8 mouse cellular contexts compared by ENCODE assay signal in the genomic region with DNA sequence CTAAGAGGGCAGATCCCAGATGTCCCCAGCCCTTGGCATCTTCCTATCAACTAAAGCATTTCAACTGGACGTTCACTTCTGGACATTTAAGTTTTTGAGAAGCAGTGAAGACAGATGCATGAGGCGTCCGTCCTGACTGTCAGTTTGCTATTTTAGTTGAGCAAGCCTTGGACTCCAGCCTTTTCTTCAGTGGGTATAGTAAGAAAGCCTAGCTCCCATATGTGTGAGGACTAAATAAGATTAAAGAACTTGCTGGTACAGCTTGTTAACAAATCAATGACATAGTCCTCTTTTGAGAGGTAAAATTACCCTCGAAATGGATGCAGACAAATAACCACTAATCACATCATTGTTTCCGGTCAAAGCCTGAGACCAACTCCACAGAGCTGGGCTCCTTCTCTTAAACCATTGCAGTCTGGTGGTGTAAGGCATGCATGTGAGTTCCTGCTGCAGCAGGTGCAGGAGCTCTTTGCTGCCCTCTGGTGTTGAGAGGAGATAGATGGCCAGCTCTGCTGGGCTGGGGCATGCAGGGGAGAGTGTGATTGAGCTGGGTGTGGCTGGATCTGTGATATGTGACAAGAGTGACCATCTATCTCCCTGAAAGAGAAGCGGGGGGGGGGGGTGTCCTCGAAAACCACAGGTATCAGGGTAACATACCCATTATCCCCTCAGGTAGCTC. TPM values are rescaled to one million over a fixed set of nuclear protein-coding genes. Genes with fewer than 3 reads are reported as not detected.
DNase-seq lines count a peak whose midpoint lies in the region; ATAC-seq and TF ChIP-seq lines count a peak whose summit lies in the region.

No protein-coding gene starts in this region.

- no peak overlapping the region for H3K27ac ChIP-seq in CH12.LX (ENCODE audit: insufficient read depth, low read depth)
- no peak overlapping the region for H3K27ac ChIP-seq in forebrain, embryonic 11.5 days (ENCODE audit: low read depth, low read length)
- H3K27ac ChIP-seq in heart, postnatal 0 days (ENCODE audit: low read depth): no peak overlapping the region
- no peak overlapping the region for H3K27ac ChIP-seq in liver, embryonic 15.5 days (replicated peaks)
- no peak overlapping the region for H3K27ac ChIP-seq in neural tube, embryonic 12.5 days

- H3K4me3 ChIP-seq in CH12.LX (replicated peaks in 1 of 3; ENCODE audit: low read depth in 2 of 3, low read length in 2 of 3, poor library complexity in 1 of 3): no peak overlapping the region
- H3K4me3 ChIP-seq in forebrain, embryonic 11.5 days (ENCODE audit: low read depth, low read length): no peak overlapping the region
- no peak overlapping the region for H3K4me3 ChIP-seq in heart, postnatal 0 days (ENCODE audit: low read depth, low read length)
- no peak overlapping the region for H3K4me3 ChIP-seq in liver, embryonic 15.5 days (replicated peaks)
- H3K4me3 ChIP-seq in neural tube, embryonic 12.5 days: no peak overlapping the region

- in situ Hi-C loops in CH12.LX (cut with MboI; ENCODE audit: low pct_ligation_motif_present, low pct_unique_long_range_greater_than_20kb, low sequenced_read_pairs): no loop called here

- peaks cover 0 to 20% of the 10 kb centered on the region in 2 experiments for H3K36me3 ChIP-seq in CH12.LX (replicated peaks in 1 of 2; ENCODE audit: control insufficient read depth in 1 of 2, insufficient read depth in 1 of 2, low read length in 1 of 2)
- H3K36me3 ChIP-seq in forebrain, embryonic 11.5 days (ENCODE audit: control insufficient read depth, insufficient read depth, low read length): no peaks in the 10 kb centered on the region
- no peaks in the 10 kb centered on the region for H3K36me3 ChIP-seq in heart, postnatal 0 days (replicated peaks; ENCODE audit: control insufficient read depth, insufficient read depth, low read length)
- H3K36me3 ChIP-seq in liver, embryonic 15.5 days (replicated peaks): 0 out of 2 replicates have a peak, but pooled peaks cover 3% of the 10 kb centered on the region
- H3K36me3 ChIP-seq in neural tube, embryonic 12.5 days: no peaks in the 10 kb centered on the region

- no peak overlapping the region for H3K4me2 ChIP-seq in CH12.LX (ENCODE audit: insufficient read depth, low read depth, poor library complexity, severe bottlenecking)
- H3K4me2 ChIP-seq in forebrain, embryonic 11.5 days (ENCODE audit: low read depth, low read length, severe bottlenecking): no peak overlapping the region
- H3K4me2 ChIP-seq in heart, postnatal 0 days (ENCODE audit: low read depth, low read length): no peak overlapping the region
- H3K4me2 ChIP-seq in liver, embryonic 15.5 days: no peak overlapping the region
- no peak overlapping the region for H3K4me2 ChIP-seq in neural tube, embryonic 12.5 days (replicated peaks)

- TF ChIP-seq CTCF in CH12.LX (conservative IDR thresholded peaks at IDR 0.05 in 1 of 2, IDR thresholded peaks at IDR 0.05 in 1 of 2; ENCODE audit: low read depth in 2 of 2, low read length in 2 of 2): peak; percentile 69 to 83
- TF ChIP-seq CTCF in heart, postnatal 0 days (IDR thresholded peaks at IDR 0.05; ENCODE audit: low read depth): peak; percentile 96

- no peak for TF ChIP-seq POLR2A in CH12.LX (IDR thresholded peaks at IDR 0.05; ENCODE audit: low read depth, low read length)

- ATAC-seq in forebrain, embryonic 11.5 days (replicated peaks; ENCODE audit: low FRiP score): peak; percentile 93
- ATAC-seq in heart, postnatal 0 days (ENCODE audit: insufficient read depth, low read depth): peak; percentile 76
- ATAC-seq in liver, embryonic 15.5 days (ENCODE audit: insufficient read depth): peak; percentile 89
- peak; percentile 88 for ATAC-seq in neural tube, embryonic 12.5 days (ENCODE audit: low FRiP score, low read depth)

- peaks cover 0 to 12% of the 10 kb centered on the region in 2 experiments; a peak in 2 of 4 replicates for H3K4me1 ChIP-seq in CH12.LX (ENCODE audit: control insufficient read depth in 1 of 2, insufficient read depth in 2 of 2)
- no peaks in the 10 kb centered on the region for H3K4me1 ChIP-seq in forebrain, embryonic 11.5 days (replicated peaks; ENCODE audit: control insufficient read depth, insufficient read depth, low read length)
- no peaks in the 10 kb centered on the region for H3K4me1 ChIP-seq in heart, postnatal 0 days (ENCODE audit: control insufficient read depth, insufficient read depth)
- peaks cover 13% of the 10 kb centered on the region for H3K4me1 ChIP-seq in liver, embryonic 15.5 days (replicated peaks)
- H3K4me1 ChIP-seq in neural tube, embryonic 12.5 days: no peaks in the 10 kb centered on the region

- peak; percentile 76 for DNase-seq in CH12.LX (ENCODE audit: extremely low read depth)
- peak; percentile 67 for DNase-seq in c-Kit-positive CD71-negative TER-119-negative erythroid progenitor cells, embryonic 14.5 days (ENCODE audit: low read depth)
- peak; percentile 88 for DNase-seq in forebrain, embryonic 11.5 days (ENCODE audit: low spot score)
- DNase-seq in heart, postnatal 0 days (ENCODE audit: low spot score): peak; percentile 64
- DNase-seq in kidney, postnatal 25 days: peak; percentile 77 to 79
- peak; percentile 39 for DNase-seq in telencephalon, adult 2 months (ENCODE audit: low read depth, low spot score)

- TF ChIP-seq RAD21 in CH12.LX (IDR thresholded peaks at IDR 0.05; ENCODE audit: low read depth, low read length): peak; percentile 49

- H3K27me3 ChIP-seq in CH12.LX (replicated peaks): no peaks in the 10 kb centered on the region
- no peaks in the 10 kb centered on the region for H3K27me3 ChIP-seq in forebrain, embryonic 11.5 days (ENCODE audit: control insufficient read depth, insufficient read depth, low read length)
- H3K27me3 ChIP-seq in heart, postnatal 0 days (ENCODE audit: control insufficient read depth, insufficient read depth, low read length): no peaks in the 10 kb centered on the region
- H3K27me3 ChIP-seq in liver, embryonic 15.5 days: no peaks in the 10 kb centered on the region
- no peaks in the 10 kb centered on the region for H3K27me3 ChIP-seq in neural tube, embryonic 12.5 days (replicated peaks)

- dilution Hi-C loops in CH12.LX (cut with MboI; ENCODE audit: extremely low pct_ligation_motif_present, extremely low pct_unique_long_range_greater_than_20kb, low sequenced_read_pairs): no loop called here

- no peaks in the 10 kb centered on the region for H3K79me2 ChIP-seq in CH12.LX (replicated peaks; ENCODE audit: control insufficient read depth, extremely low read depth, insufficient read depth, poor library complexity, severe bottlenecking)

- H3K9ac ChIP-seq in CH12.LX (ENCODE audit: insufficient read depth, low read depth): no peak overlapping the region
- no peak overlapping the region for H3K9ac ChIP-seq in forebrain, embryonic 11.5 days (ENCODE audit: low read length)
- H3K9ac ChIP-seq in heart, postnatal 0 days (replicated peaks; ENCODE audit: low read depth, low read length): no peak overlapping the region
- H3K9ac ChIP-seq in liver, embryonic 15.5 days: no peak overlapping the region
- H3K9ac ChIP-seq in neural tube, embryonic 12.5 days: no peak overlapping the region

- no peak for TF ChIP-seq EP300 in CH12.LX (IDR thresholded peaks at IDR 0.05; ENCODE audit: low read length)
- no peak for TF ChIP-seq EP300 in heart, postnatal 0 days (IDR thresholded peaks at IDR 0.05; ENCODE audit: low read depth)

- WGBS in forebrain, embryonic 11.5 days: 52% methylated on average over 7 of the region's 7 CpGs
- WGBS in heart, postnatal 0 days: 32% methylated on average over 7 of the region's 7 CpGs
- WGBS in liver, embryonic 15.5 days (ENCODE audit: insufficient replicate concordance): 34% methylated on average over 7 of the region's 7 CpGs
- 48% methylated on average over 7 of the region's 7 CpGs for WGBS in neural tube, embryonic 12.5 days

- no peaks in the 10 kb centered on the region for H3K9me3 ChIP-seq in CH12.LX (replicated peaks; ENCODE audit: low read length)
- no peaks in the 10 kb centered on the region for H3K9me3 ChIP-seq in forebrain, embryonic 11.5 days (ENCODE audit: control insufficient read depth, low read length)
- H3K9me3 ChIP-seq in heart, postnatal 0 days (replicated peaks; ENCODE audit: control insufficient read depth, low read length): no peaks in the 10 kb centered on the region
- no peaks in the 10 kb centered on the region for H3K9me3 ChIP-seq in liver, embryonic 15.5 days (replicated peaks)
- no peaks in the 10 kb centered on the region for H3K9me3 ChIP-seq in neural tube, embryonic 12.5 days

TF ChIP-seq in CH12.LX, 34 proteins besides CTCF, POLR2A, EP300 and RAD21:
- TF ChIP-seq HCFC1 (IDR thresholded peaks at IDR 0.05; ENCODE audit: low read depth, low read length) (no peak), MAZ (IDR thresholded peaks at IDR 0.05; ENCODE audit: low read depth, low read length) (no peak), TBP (conservative IDR thresholded peaks at IDR 0.05; ENCODE audit: low read depth, low read length) (no peak), SMC3 (IDR thresholded peaks at IDR 0.05; ENCODE audit: low read depth, low read length) (peak; percentile 85), BHLHE40 (IDR thresholded peaks at IDR 0.05; ENCODE audit: low read depth, low read length) (peak; percentile 84)

RNA-seq across cellular contexts. Expression of gene Prcp, which starts 29.2 kb away (rescaled TPM):
- 19.7 and 20.1 TPM in 2 replicates for total RNA-seq in CH12.LX (2012; rRNA removed)
- 26.6 and 28.9 TPM in 2 replicates for total RNA-seq in CH12.LX (2014; rRNA removed)
- 24.3 and 27.8 TPM in 2 replicates for polyA plus RNA-seq in CH12.LX (2012; ENCODE audit: insufficient read length, low read depth)
- 18.9 and 20.3 TPM in 2 replicates for polyA plus RNA-seq in forebrain, embryonic 11.5 days (2014; fragmentation: Nextera tagmentation; extraction: Ambion mirVana)
- 33.7 and 44.8 TPM in 2 replicates for total RNA-seq in heart, postnatal 0 days (2014; rRNA removed; ENCODE audit: low replicate concordance)
- 18.3 and 18.6 TPM in 2 replicates for polyA plus RNA-seq in heart, postnatal 0 days (2015; fragmentation: Nextera tagmentation; extraction: Ambion mirVana)
- 12.7 and 13.5 TPM in 2 replicates for polyA plus RNA-seq in liver, embryonic 15.5 days (2015; fragmentation: Nextera tagmentation; extraction: Ambion mirVana)
- 20.5 and 22.4 TPM in 2 replicates for polyA plus RNA-seq in neural tube, embryonic 12.5 days (2016; fragmentation: Nextera tagmentation; extraction: Ambion mirVana)

RNA-seq across cellular contexts. Expression of gene Ddias, which starts 29.5 kb away (rescaled TPM):
- total RNA-seq in CH12.LX (2012; rRNA removed) (17.5 and 18.2 TPM in 2 replicates), CH12.LX (2014; rRNA removed) (38.0 and 38.6 TPM in 2 replicates)
- 23.1 and 24.0 TPM in 2 replicates for polyA plus RNA-seq in CH12.LX (2012; ENCODE audit: insufficient read length, low read depth)
- 26.1 and 27.4 TPM in 2 replicates for polyA plus RNA-seq in forebrain, embryonic 11.5 days (2014; fragmentation: Nextera tagmentation; extraction: Ambion mirVana)
- total RNA-seq in heart, postnatal 0 days (2014; rRNA removed; ENCODE audit: low replicate concordance): 3.5 and 7.5 TPM in 2 replicates
- polyA plus RNA-seq in heart, postnatal 0 days (2015; fragmentation: Nextera tagmentation; extraction: Ambion mirVana): 3.1 and 3.4 TPM in 2 replicates
- 9.2 and 9.5 TPM in 2 replicates for polyA plus RNA-seq in liver, embryonic 15.5 days (2015; fragmentation: Nextera tagmentation; extraction: Ambion mirVana)
- polyA plus RNA-seq in neural tube, embryonic 12.5 days (2016; fragmentation: Nextera tagmentation; extraction: Ambion mirVana): 10.9 and 11.5 TPM in 2 replicates
